Mouse (Mus musculus) cerebellum, postnatal 36 days (tissue): ENCODE measurements around the gene Dcaf12l1.
"Not testable (repeated sequence)": the region's sequence is repeated elsewhere in the genome, so short reads cannot be mapped to it uniquely, and the experiment has no call there.

Source experiments
- DNase-seq, 2 experiments: peaks; one replicate each; pipeline ENCODE4 v3.0.0; 2021 to 2022; ENCODE audit warnings: mixed read lengths in 2 of 2

Gene Dcaf12l1

GRCm38 (mm10) chrX:44789761-44790411 lies at the start of gene Dcaf12l1:
Gene Dcaf12l1 (minus strand): TSS chrX:44790197.
- peak; percentile 77 to 81 for DNase-seq

- DNase-seq: not testable (repeated sequence)
Observed at GRCm38 (mm10) chrX:44809356-44809755, 19.4 kb upstream of the Dcaf12l1 start.

GRCm38 (mm10) chrX:44789036-44789760 lies 799 bp downstream of the Dcaf12l1 start:
- DNase-seq: peak; percentile 11 to 34
